Mouse (Mus musculus) skeletal muscle tissue, adult 2 months (tissue): ENCODE results near the gene Capns2.

Source experiments
- DNase-seq: peaks from one replicate; pipeline ENCODE4 v3.0.0-alpha.2; 2012; ENCODE audit warnings: low read depth, low spot score

The Capns2 gene

DNA sequence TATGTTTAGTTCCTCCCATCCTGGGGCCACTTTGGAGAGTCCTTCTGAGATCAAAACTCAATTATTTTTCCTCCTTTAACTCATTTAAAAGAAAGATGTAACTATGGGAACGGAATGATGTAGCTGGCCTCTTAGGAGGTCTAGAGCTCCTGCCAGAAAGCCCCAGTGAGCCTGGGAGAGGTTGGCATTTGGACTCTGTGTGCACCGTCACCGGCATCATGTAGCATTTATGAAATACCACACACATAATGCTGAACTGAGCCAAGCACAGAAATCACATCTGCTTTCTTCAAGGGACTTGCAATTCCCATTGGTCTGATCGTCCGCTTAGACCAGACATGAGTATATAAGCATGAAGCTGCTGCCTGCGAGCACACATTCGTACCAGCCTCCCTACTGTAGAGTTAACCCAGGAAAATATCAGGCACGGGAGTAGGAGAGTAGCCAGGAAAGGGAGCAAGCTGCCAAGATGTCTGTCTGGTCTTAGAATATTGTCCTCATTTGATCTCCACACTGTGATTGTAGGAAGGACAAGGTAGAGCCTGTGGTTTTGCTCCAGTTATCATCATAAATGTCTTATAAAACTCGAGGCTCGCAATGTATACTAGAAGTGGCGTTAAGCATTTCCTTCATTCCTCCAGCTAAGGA is 2.4 kb downstream of the Capns2 start:
- peak; percentile 22 for DNase-seq

DNA sequence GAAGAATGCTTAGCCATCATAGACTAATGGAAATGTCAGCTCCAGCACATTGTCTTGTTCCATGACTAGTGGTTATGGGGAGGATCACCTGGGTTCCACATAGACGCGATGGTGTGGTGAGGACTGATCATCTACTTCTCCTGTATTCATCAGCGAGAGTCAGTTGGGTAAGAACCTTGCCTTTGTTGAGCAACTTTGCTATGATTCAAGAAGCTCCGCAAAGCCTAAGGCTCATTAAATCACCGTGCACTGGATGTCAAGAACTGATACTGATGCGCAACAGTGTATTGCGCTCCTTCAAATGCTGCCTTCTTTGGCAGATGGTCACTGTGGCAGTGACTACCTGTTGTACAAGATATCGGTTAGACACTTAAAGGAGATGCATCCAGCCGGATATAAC is 5.3 kb downstream of the Capns2 start:
- DNase-seq = no peak

DNA sequence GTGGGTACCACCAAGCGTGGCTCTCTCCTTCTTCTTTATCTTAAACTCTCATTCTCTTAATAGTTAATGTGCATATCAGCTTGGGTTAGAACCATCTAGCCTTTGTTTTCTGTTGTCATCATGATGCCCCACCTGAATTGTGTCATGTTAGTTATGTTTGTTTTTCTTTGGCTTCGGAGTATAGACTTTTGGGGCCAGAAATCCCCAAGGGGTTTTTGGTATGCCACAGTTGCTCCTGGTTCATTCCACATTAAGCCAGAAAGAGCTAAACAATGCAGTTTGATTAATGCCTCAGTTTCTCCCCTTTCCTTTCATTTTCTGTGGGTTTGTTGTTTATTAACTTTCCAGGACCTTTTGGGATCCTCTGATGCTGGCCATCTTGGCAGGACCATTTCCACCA is 7.2 kb downstream of the Capns2 start:
- no peak for DNase-seq

DNA sequence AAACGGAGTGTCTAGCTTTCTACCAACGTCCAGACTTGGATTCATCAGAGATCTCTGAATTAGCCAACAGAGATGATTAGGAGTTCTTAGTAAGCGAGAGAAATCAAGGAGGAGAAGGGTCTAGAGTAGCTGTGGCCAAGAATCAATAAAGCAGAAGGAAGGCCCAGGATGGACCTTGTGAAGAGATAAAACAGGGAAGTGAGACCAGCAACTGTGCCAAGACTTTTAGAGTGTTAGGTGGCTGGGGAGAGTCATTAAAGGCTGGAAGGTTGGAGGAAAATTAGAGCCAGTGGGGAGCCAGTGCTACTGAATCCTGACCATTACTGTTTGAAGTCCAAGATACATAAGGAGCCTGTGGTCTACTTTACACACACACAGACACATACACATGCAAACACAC is 10.3 kb downstream of the Capns2 start:
- no peak for DNase-seq

DNA sequence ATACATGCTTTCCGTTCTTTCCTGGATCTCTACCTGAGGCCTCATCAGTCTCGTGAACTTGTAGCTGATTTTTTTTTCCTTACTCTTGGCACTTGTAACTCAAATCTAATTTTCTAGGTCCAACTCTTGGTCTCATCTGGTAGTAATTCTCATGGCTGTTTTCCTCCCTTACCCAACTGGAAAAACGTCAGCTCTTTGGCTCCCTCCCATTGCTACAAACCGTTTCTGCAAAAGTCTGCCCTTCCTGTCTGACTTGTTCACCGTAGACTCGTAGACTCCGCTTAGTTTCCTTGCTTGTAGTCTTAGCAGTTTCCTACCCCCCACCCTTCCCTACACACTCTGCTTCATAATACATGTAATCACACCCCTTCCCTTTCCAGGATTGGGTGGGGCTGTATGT is 12.2 kb downstream of the Capns2 start:
- DNase-seq = peak; percentile 56

DNA sequence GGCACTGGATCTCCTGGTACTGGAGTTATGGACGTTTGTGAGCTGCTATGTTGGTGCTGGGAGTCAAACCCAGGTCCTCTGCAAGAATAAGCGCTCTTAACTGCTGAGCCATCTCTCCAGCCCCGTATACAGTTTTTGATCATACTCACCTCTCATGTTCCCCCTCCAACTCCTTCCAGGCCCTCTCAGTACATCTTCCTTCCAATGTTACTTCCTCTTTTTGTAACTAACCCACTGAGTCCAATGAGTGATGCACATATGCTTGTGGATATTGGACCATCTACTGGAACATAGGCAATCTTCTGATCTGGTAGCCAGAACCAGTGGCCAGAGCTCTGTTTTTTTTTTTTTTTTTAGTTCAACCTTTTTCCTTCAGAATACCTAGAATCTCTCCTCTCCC is 14.9 kb downstream of the Capns2 start:
- DNase-seq = no peak

DNA sequence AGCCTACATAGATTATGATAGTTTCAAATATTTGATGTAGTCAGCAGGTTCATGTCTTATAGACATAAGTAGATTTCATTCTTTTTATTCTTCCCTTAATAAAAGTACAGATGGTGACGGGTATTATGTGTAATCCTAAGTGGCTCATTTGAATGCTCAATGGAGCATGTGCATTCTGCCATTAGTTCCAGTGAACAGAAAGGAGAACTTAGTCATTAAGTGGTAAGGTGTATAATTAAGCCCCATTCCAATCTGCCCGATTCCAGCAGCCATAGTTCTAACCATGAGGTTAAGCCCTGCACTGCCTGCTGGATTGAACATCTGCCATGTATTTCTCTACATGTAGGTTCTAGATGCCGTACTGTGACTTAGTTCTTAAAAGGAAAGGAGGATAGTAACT is 20.6 kb downstream of the Capns2 start:
- no peak for DNase-seq

DNA sequence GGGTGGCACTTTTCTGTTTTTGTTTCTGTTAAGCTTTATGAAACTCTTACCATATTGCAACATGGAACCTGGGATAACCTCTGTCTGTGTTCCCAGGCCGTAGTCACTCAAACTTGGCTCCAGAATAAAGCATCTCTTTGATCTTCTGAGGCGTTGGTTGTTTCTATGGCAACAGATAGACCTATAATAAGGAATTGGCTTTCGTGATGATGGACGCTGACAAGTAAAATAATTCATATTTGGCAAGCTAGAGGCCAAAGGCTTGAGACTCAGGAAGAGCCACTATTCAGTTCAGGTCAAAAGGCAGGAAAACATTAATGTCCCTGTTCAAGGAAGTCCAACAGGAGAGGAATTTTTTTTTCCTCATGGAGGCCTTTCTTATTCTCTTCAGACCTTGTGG is 27.8 kb downstream of the Capns2 start:
- no peak for DNase-seq

DNA sequence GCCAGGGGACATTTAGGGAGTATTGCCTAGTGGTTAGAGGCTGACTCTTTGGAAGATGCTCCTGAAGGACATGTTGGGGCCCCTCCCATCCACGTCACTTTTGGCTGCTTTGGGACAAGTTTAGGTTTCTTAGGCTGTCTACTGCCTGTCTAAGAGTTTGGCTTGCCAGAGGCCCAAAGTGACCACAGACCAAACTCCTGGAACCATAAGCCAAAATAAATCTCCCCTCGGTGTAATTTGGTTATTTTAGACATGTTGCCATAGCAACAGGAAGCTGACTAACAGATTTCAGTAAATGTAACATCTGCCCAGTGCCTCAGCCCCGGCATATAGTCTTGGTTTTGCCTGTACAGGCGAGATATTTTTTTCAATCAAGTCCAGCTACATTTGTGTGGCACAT is 36.8 kb downstream of the Capns2 start:
- no peak for DNase-seq

DNA sequence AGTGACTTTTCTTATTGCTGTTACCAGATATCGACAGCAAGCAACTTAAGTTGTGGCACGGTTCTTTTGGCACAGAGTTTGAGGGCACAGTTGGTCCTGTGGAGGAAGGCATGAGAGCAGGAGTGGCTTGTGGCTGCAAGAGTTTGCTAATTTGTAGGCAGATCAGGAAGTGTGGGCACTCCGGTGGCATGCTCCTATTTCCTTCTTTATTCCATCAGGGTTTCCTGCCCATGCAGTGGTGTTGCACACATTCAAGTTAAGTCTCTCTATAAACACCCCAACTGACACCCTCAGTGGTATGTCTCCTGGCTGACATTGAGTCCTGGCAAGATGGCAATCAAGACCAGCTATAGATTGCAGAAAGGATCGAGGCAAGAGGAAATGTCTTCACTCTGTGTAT is 47.9 kb downstream of the Capns2 start:
- no peak for DNase-seq

DNA sequence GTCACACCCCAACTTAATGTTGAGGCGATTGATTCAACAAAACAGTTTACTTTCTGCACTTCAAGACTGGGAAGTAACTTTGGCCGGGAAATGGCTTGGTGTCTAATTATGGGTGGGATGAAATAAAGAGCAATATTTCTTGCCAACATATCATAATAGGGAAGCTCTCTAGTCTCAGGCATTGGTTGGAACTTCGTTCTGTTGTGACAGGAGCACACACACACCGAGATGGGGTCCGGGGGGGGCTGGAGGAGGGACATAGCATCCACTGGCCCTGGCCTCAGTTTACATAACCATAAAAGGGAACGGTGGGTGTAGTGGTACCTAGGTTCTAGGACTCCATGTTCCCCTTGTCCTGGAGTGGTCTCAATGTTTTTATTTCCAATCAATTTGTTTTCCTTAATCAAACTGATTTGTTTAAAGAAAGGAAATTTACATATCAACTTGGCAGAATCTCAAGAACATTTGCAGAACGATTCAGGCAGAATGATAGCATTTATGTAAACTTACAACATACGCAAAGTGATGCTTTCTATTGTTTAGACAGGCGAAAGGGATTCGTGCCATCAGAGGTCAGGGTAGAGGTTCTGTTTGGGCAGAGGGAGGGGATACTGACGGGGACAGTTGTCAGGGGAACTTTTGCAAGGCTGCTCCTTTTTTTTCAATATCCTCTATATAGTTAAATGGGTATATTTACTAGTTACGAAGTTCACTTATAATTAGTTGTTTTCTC is 49.6 kb downstream of the Capns2 start:
- no peak for DNase-seq
